Mouse (Mus musculus) heart, postnatal 0 days (tissue): ENCODE results near the gene Bcor.

Experiments used
- CTCF ChIP-seq: IDR thresholded peaks from 2 replicates; pipeline ENCODE4 v1.5.1; 2016; ENCODE audit warnings: antibody characterized with exemption, control low read depth, low read depth
- EP300 ChIP-seq: IDR thresholded peaks from 2 replicates; pipeline ENCODE4 v1.6.1; 2016; ENCODE audit warnings: antibody characterized with exemption, low read depth

DNA sequence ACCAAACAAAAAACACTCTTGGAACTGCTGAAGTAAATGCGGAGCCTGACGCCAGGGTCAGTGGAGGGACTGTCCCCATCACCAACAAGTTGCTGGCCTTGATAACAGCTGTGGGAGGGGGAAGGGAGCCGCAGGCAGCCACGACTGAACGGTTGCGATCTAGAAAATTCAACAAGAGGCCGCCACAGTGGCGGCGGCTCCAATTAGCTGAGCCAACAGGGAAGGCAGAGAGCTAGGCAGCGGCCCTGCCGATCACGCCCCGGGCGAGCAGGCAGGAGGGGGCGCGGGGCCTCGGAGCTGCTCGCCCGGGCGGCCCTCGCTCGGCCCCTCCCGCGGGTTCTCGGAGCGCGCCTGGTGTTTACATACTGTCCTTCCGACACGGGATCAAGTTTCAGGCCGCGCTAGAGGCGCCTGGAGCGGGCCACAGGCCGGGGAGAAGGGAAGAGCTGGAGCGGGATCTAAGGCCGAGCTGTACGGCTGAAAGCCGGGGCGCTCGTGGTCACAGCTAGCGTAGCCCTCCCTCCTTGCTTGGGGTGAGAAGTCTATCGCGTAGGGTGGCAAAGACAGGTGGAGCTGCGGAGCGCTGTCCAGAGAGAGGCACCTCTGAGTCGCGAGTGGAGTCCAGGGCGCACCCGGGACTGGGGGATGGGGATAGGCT is 26.8 kb downstream of the Bcor start:
- no peak for TF ChIP-seq CTCF
- TF ChIP-seq EP300 = no peak
